Mouse (Mus musculus) megakaryocyte, embryonic 14.5 days (primary cell): ENCODE data around the gene Cysrt1. TPM values are rescaled to one million over a fixed set of nuclear protein-coding genes. Genes with fewer than 3 reads are reported as not detected.
A peak's percentile ranks its signal among the peaks of the same experiment; 100 is the strongest.

ENCODE experiments used
- H3K27me3 ChIP-seq: replicated peaks from 2 replicates; pipeline ENCODE3; 2012; ENCODE audit warnings: inconsistent platforms
- H3K36me3 ChIP-seq: replicated peaks from 2 replicates; pipeline ENCODE3; 2012; ENCODE audit warnings: low read length, inconsistent platforms, mixed read lengths
- H3K4me1 ChIP-seq: 2 replicates; pipeline ENCODE4 v1.6.1; 2012; ENCODE audit warnings: inconsistent platforms
- H3K4me3 ChIP-seq: replicated peaks from 2 replicates; pipeline ENCODE3; 2012; ENCODE audit warnings: moderate library complexity, mild to moderate bottlenecking, inconsistent platforms
- H3K9me3 ChIP-seq: 2 replicates; pipeline ENCODE4 v1.6.1; 2012; ENCODE audit warnings: inconsistent platforms
- FLI1 ChIP-seq: IDR thresholded peaks from 2 replicates; pipeline ENCODE4 v1.6.1; 2012; ENCODE audit warnings: low read length, inconsistent platforms, mixed read lengths
- GATA1 ChIP-seq: IDR thresholded peaks from 3 replicates; pipeline ENCODE4 v1.6.1; 2012; ENCODE audit warnings: mixed read lengths, low read length, inconsistent platforms, borderline replicate concordance
- polyA plus RNA-seq: library from polyadenylated mRNA; stranded (reverse); fragments of >175 nt; gene quantifications from 2 replicates; pipeline ENCODE4 v1.2.3, GENCODE M21; 2012; ENCODE audit warnings: low replicate concordance; ENCODE audit not compliant: insufficient read depth

Gene Cysrt1
- polyA plus RNA-seq, 1 experiment: not detected

GRCm38 (mm10) chr2:25238106-25238505 is 4.1 kb downstream of the Cysrt1 start:
- no peaks in the 10 kb centered on the region for H3K9me3 ChIP-seq
- peaks cover 93% of the 10 kb centered on the region for H3K27me3 ChIP-seq
- H3K36me3 ChIP-seq: no peaks in the 10 kb centered on the region
- no peak overlapping the region for H3K4me3 ChIP-seq
- TF ChIP-seq FLI1 (no peak), GATA1 (no peak)
- H3K4me1 ChIP-seq: peaks cover 59% of the 10 kb centered on the region

GRCm38 (mm10) chr2:25237522-25237921 is 4.7 kb downstream of the Cysrt1 start:
- no peak overlapping the region for H3K4me3 ChIP-seq
- H3K36me3 ChIP-seq: no peaks in the 10 kb centered on the region
- H3K27me3 ChIP-seq: peaks cover 93% of the 10 kb centered on the region
- H3K9me3 ChIP-seq: no peaks in the 10 kb centered on the region
- H3K4me1 ChIP-seq: peaks cover 54% of the 10 kb centered on the region
- no peak for TF ChIP-seq GATA1

- H3K36me3 ChIP-seq: no peaks in the 10 kb centered on the region
- peaks cover 92% of the 10 kb centered on the region for H3K27me3 ChIP-seq
- H3K4me1 ChIP-seq: peaks cover 49% of the 10 kb centered on the region
- no peak for TF ChIP-seq GATA1
- TF ChIP-seq FLI1: no peak
- no peak within 1 kb of the TSS for H3K4me3 ChIP-seq
- H3K9me3 ChIP-seq: no peaks in the 10 kb centered on the region
Measured at GRCm38 (mm10) chr2:25236614-25237013, 5.6 kb downstream of the Cysrt1 start, which contains the start of gene Rnf224. TSS of gene Rnf224 (minus strand) at chr2:25236787.

- Histone ChIP-seq H3K9me3 (no peaks in the 10 kb centered on the region), H3K36me3 (no peaks in the 10 kb centered on the region), H3K4me3 (no peak overlapping the region), H3K27me3 (peaks cover 86% of the 10 kb centered on the region), H3K4me1 (peaks cover 46% of the 10 kb centered on the region)
- TF ChIP-seq GATA1: no peak
Measured at GRCm38 (mm10) chr2:25234551-25235220, 7.6 kb downstream of the Cysrt1 start.

GRCm38 (mm10) chr2:25234050-25234449 is 8.2 kb downstream of the Cysrt1 start, which contains the start of gene Slc34a3:
TSS of gene Slc34a3 (minus strand) at chr2:25234364.
- TF ChIP-seq FLI1 (no peak), GATA1 (no peak)
- no peaks in the 10 kb centered on the region for H3K36me3 ChIP-seq
- H3K4me1 ChIP-seq: peaks cover 50% of the 10 kb centered on the region
- peaks cover 80% of the 10 kb centered on the region for H3K27me3 ChIP-seq
- H3K9me3 ChIP-seq: no peaks in the 10 kb centered on the region
- no peak within 1 kb of the TSS for H3K4me3 ChIP-seq

GRCm38 (mm10) chr2:25233421-25233820 is 8.8 kb downstream of the Cysrt1 start:
- TF ChIP-seq GATA1: no peak
- no peak for TF ChIP-seq FLI1
- Histone ChIP-seq H3K36me3 (no peaks in the 10 kb centered on the region), H3K4me1 (peaks cover 53% of the 10 kb centered on the region), H3K27me3 (peaks cover 75% of the 10 kb centered on the region), H3K9me3 (no peaks in the 10 kb centered on the region), H3K4me3 (no peak overlapping the region)

- Histone ChIP-seq H3K4me1 (peaks cover 64% of the 10 kb centered on the region), H3K27me3 (peaks cover 54% of the 10 kb centered on the region), H3K4me3 (no peak overlapping the region), H3K36me3 (no peaks in the 10 kb centered on the region), H3K9me3 (no peaks in the 10 kb centered on the region)
- TF ChIP-seq GATA1: no peak
- TF ChIP-seq FLI1: no peak
Measured at GRCm38 (mm10) chr2:25231038-25231437, 11.2 kb downstream of the Cysrt1 start.

GRCm38 (mm10) chr2:25230581-25230980 is 11.7 kb downstream of the Cysrt1 start:
- Histone ChIP-seq H3K4me3 (no peak overlapping the region), H3K9me3 (no peaks in the 10 kb centered on the region), H3K4me1 (peaks cover 66% of the 10 kb centered on the region), H3K27me3 (peaks cover 50% of the 10 kb centered on the region), H3K36me3 (no peaks in the 10 kb centered on the region)
- TF ChIP-seq FLI1: no peak
- TF ChIP-seq GATA1: no peak

GRCm38 (mm10) chr2:25229582-25229981 is 12.7 kb downstream of the Cysrt1 start:
- TF ChIP-seq GATA1 (no peak), FLI1 (no peak)
- no peaks in the 10 kb centered on the region for H3K9me3 ChIP-seq
- no peaks in the 10 kb centered on the region for H3K36me3 ChIP-seq
- H3K4me3 ChIP-seq: no peak overlapping the region
- H3K27me3 ChIP-seq: peaks cover 40% of the 10 kb centered on the region
- H3K4me1 ChIP-seq: peaks cover 70% of the 10 kb centered on the region

- H3K9me3 ChIP-seq: no peaks in the 10 kb centered on the region
- TF ChIP-seq GATA1 (no peak), FLI1 (no peak)
- H3K4me1 ChIP-seq: peaks cover 67% of the 10 kb centered on the region
- peaks cover 34% of the 10 kb centered on the region for H3K27me3 ChIP-seq
- H3K36me3 ChIP-seq: no peaks in the 10 kb centered on the region
- peak overlapping the region; percentile 90 for H3K4me3 ChIP-seq
Measured at GRCm38 (mm10) chr2:25228995-25229530, 13.2 kb downstream of the Cysrt1 start.
